Mouse (Mus musculus): ENCODE results near the gene Acy3. TPM values are rescaled to one million over a fixed set of nuclear protein-coding genes. Genes with fewer than 3 reads are reported as not detected.
"Not testable (repeated sequence)": the region's sequence is repeated elsewhere in the genome, so short reads cannot be mapped to it uniquely, and the experiment has no call there.

Acy3 gene
- polyA plus RNA-seq, 1 experiment from 2014 or later = 2.5 TPM

DNA sequence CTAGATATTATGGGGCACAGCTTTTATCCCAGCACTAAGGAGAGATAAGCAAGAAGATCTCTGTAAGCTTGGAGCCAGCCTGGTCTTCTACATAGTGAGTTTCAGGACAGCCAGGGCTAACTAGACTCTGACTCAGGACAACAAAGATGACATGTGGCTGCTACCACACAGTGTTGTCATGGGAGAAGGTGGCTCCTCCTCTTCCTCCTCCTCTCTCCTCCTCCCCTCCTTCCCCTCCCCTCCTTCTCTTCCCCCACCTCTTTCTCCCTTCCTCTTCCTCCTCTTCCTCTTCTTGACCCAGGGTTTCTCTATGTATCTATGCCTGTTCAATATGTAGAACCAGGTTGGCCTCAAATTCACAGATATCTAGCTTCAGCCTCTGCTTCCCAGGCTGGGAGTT, 34.9 kb upstream of the Acy3 start:
- ATAC-seq (ENCODE audit: low FRiP score) (no peak), DNase-seq (ENCODE audit: low spot score) (no peak)
- no peak overlapping the region for H3K4me2 ChIP-seq (replicated peaks; ENCODE audit: low read depth, low read length)
- no peaks in the 10 kb centered on the region for H3K4me1 ChIP-seq (replicated peaks; ENCODE audit: control insufficient read depth, insufficient read depth, low read length)
- H3K27ac ChIP-seq (ENCODE audit: low read depth, low read length) = no peak overlapping the region
- H3K27me3 ChIP-seq (ENCODE audit: control insufficient read depth, insufficient read depth, low read length) = no peaks in the 10 kb centered on the region
- H3K36me3 ChIP-seq (ENCODE audit: control insufficient read depth, insufficient read depth, low read length) = no peaks in the 10 kb centered on the region
- H3K9me3 ChIP-seq (ENCODE audit: control insufficient read depth, low read length) = no peaks in the 10 kb centered on the region
- no peak overlapping the region for H3K4me3 ChIP-seq (ENCODE audit: low read depth, low read length)
- H3K9ac ChIP-seq (ENCODE audit: low read depth, low read length) = no peak overlapping the region

DNA sequence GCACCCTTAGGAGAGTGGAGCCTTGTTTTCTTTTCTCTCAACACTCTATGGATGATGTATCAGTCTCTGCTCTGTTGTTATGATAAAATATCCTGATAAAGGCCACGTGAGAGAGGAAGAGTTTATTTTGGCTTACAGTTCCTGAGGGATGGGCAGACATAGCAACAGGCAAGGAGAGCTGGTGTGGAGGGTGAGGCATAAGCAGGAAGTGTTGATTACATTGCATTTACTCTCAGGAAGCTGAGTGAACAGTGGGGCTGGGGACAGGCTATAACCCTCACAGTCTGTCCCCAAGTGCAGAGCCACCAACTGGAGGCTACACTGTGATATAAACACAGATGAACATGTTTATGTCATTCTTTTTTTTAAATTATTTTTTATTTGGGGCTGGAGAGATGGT, 34.3 kb upstream of the Acy3 start:
- no peaks in the 10 kb centered on the region for H3K36me3 ChIP-seq (ENCODE audit: control insufficient read depth, insufficient read depth, low read length)
- H3K4me2 ChIP-seq (replicated peaks; ENCODE audit: low read depth, low read length) = no peak overlapping the region
- DNase-seq (ENCODE audit: low spot score) = no peak
- no peaks in the 10 kb centered on the region for H3K9me3 ChIP-seq (ENCODE audit: control insufficient read depth, low read length)
- H3K4me1 ChIP-seq (replicated peaks; ENCODE audit: control insufficient read depth, insufficient read depth, low read length) = no peaks in the 10 kb centered on the region
- no peak overlapping the region for H3K4me3 ChIP-seq (ENCODE audit: low read depth, low read length)
- no peaks in the 10 kb centered on the region for H3K27me3 ChIP-seq (ENCODE audit: control insufficient read depth, insufficient read depth, low read length)
- 59% methylated on average over 1 of the region's 1 CpGs for WGBS
- no peak overlapping the region for H3K27ac ChIP-seq (ENCODE audit: low read depth, low read length)
- H3K9ac ChIP-seq (ENCODE audit: low read depth, low read length) = no peak overlapping the region
- ATAC-seq (ENCODE audit: low FRiP score) = no peak

GRCm38 (mm10) chr19:3955033-3955432, 31.3 kb upstream of the Acy3 start:
- DNase-seq (ENCODE audit: low spot score) (no peak), ATAC-seq (ENCODE audit: low FRiP score) (no peak)
- H3K9ac ChIP-seq (ENCODE audit: low read depth, low read length) = no peak overlapping the region
- no peaks in the 10 kb centered on the region for H3K4me1 ChIP-seq (replicated peaks; ENCODE audit: control insufficient read depth, insufficient read depth, low read length)
- H3K36me3 ChIP-seq (ENCODE audit: control insufficient read depth, insufficient read depth, low read length) = no peaks in the 10 kb centered on the region
- no peaks in the 10 kb centered on the region for H3K27me3 ChIP-seq (ENCODE audit: control insufficient read depth, insufficient read depth, low read length)
- no peak overlapping the region for H3K27ac ChIP-seq (ENCODE audit: low read depth, low read length)
- no peak overlapping the region for H3K4me2 ChIP-seq (replicated peaks; ENCODE audit: low read depth, low read length)
- 78% methylated on average over 3 of the region's 3 CpGs for WGBS
- H3K4me3 ChIP-seq (ENCODE audit: low read depth, low read length) = no peak overlapping the region
- H3K9me3 ChIP-seq (ENCODE audit: control insufficient read depth, low read length) = no peaks in the 10 kb centered on the region

DNA sequence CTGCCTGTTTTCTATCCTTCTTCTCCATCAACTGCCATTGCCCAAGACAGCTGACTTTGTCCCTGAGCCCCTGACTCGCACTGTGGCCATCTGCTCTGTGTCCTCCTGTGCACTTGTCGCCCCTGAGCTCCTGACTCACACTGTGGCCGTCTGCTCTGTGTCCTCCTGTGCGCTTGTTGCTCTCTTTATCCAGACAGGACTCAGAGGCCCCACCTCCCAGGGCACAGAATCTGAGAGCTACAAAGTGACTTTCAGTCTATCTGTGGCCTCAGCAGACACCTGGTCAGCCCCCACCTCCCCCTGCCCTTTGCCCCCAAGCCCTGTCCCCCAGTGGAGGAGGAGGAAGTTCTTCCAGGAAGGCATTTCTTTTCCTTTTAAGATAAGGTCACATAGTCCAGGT, 30.6 kb upstream of the Acy3 start:
- Histone ChIP-seq H3K4me3 (ENCODE audit: low read depth, low read length) (no peak overlapping the region), H3K4me2 (replicated peaks; ENCODE audit: low read depth, low read length) (no peak overlapping the region), H3K27me3 (ENCODE audit: control insufficient read depth, insufficient read depth, low read length) (no peaks in the 10 kb centered on the region), H3K9ac (ENCODE audit: low read depth, low read length) (no peak overlapping the region), H3K27ac (ENCODE audit: low read depth, low read length) (no peak overlapping the region), H3K4me1 (replicated peaks; ENCODE audit: control insufficient read depth, insufficient read depth, low read length) (no peaks in the 10 kb centered on the region), H3K9me3 (ENCODE audit: control insufficient read depth, low read length) (no peaks in the 10 kb centered on the region), H3K36me3 (ENCODE audit: control insufficient read depth, insufficient read depth, low read length) (no peaks in the 10 kb centered on the region)
- ATAC-seq (ENCODE audit: low FRiP score) = no peak
- WGBS = 53% methylated on average over 4 of the region's 4 CpGs
- no peak for DNase-seq (ENCODE audit: low spot score)

- not testable (repeated sequence) for H3K27ac ChIP-seq (ENCODE audit: low read depth, low read length); H3K4me2 ChIP-seq (replicated peaks; ENCODE audit: low read depth, low read length); H3K9me3 ChIP-seq (ENCODE audit: control insufficient read depth, low read length); DNase-seq (ENCODE audit: low spot score); H3K9ac ChIP-seq (ENCODE audit: low read depth, low read length); H3K4me3 ChIP-seq (ENCODE audit: low read depth, low read length); H3K4me1 ChIP-seq (replicated peaks; ENCODE audit: control insufficient read depth, insufficient read depth, low read length); H3K27me3 ChIP-seq (ENCODE audit: control insufficient read depth, insufficient read depth, low read length); ATAC-seq (ENCODE audit: low FRiP score); H3K36me3 ChIP-seq (ENCODE audit: control insufficient read depth, insufficient read depth, low read length)
- 87% methylated on average over 5 of the region's 5 CpGs for WGBS
Observed at GRCm38 (mm10) chr19:3957296-3958036, 28.9 kb upstream of the Acy3 start.

- WGBS = 78% methylated on average over 4 of the region's 4 CpGs
- no peak within 1 kb of the TSS for H3K4me3 ChIP-seq (ENCODE audit: low read depth, low read length)
- no peak for DNase-seq (ENCODE audit: low spot score)
- no peak within 1 kb of the TSS for H3K9ac ChIP-seq (ENCODE audit: low read depth, low read length)
- H3K4me1 ChIP-seq (replicated peaks; ENCODE audit: control insufficient read depth, insufficient read depth, low read length) = no peaks in the 10 kb centered on the region
- ATAC-seq (ENCODE audit: low FRiP score) = no peak
- no peaks in the 10 kb centered on the region for H3K9me3 ChIP-seq (ENCODE audit: control insufficient read depth, low read length)
- H3K27me3 ChIP-seq (ENCODE audit: control insufficient read depth, insufficient read depth, low read length) = no peaks in the 10 kb centered on the region
- no peak within 1 kb of the TSS for H3K27ac ChIP-seq (ENCODE audit: low read depth, low read length)
- no peak within 1 kb of the TSS for H3K4me2 ChIP-seq (replicated peaks; ENCODE audit: low read depth, low read length)
- no peaks in the 10 kb centered on the region for H3K36me3 ChIP-seq (ENCODE audit: control insufficient read depth, insufficient read depth, low read length)
Observed at GRCm38 (mm10) chr19:3958470-3958869, 27.9 kb upstream of the Acy3 start, which contains the start of gene Aldh3b3. Gene Aldh3b3, plus strand, starts transcription at chr19:3958645.

GRCm38 (mm10) chr19:3959030-3959429, 27.3 kb upstream of the Acy3 start:
- H3K27ac ChIP-seq (ENCODE audit: low read depth, low read length) = no peak overlapping the region
- H3K4me1 ChIP-seq (replicated peaks; ENCODE audit: control insufficient read depth, insufficient read depth, low read length) = no peaks in the 10 kb centered on the region
- no peak overlapping the region for H3K4me2 ChIP-seq (replicated peaks; ENCODE audit: low read depth, low read length)
- no peaks in the 10 kb centered on the region for H3K9me3 ChIP-seq (ENCODE audit: control insufficient read depth, low read length)
- H3K36me3 ChIP-seq (ENCODE audit: control insufficient read depth, insufficient read depth, low read length) = no peaks in the 10 kb centered on the region
- H3K9ac ChIP-seq (ENCODE audit: low read depth, low read length) = no peak overlapping the region
- no peaks in the 10 kb centered on the region for H3K27me3 ChIP-seq (ENCODE audit: control insufficient read depth, insufficient read depth, low read length)
- H3K4me3 ChIP-seq (ENCODE audit: low read depth, low read length) = no peak overlapping the region
- ATAC-seq (ENCODE audit: low FRiP score) (no peak), DNase-seq (ENCODE audit: low spot score) (no peak)

- H3K27ac ChIP-seq (ENCODE audit: low read depth, low read length) = no peak overlapping the region
- H3K4me1 ChIP-seq (replicated peaks; ENCODE audit: control insufficient read depth, insufficient read depth, low read length) = no peaks in the 10 kb centered on the region
- no peaks in the 10 kb centered on the region for H3K27me3 ChIP-seq (ENCODE audit: control insufficient read depth, insufficient read depth, low read length)
- H3K4me3 ChIP-seq (ENCODE audit: low read depth, low read length) = no peak overlapping the region
- H3K9me3 ChIP-seq (ENCODE audit: control insufficient read depth, low read length) = no peaks in the 10 kb centered on the region
- DNase-seq (ENCODE audit: low spot score) (no peak), ATAC-seq (ENCODE audit: low FRiP score) (no peak)
- H3K4me2 ChIP-seq (replicated peaks; ENCODE audit: low read depth, low read length) = no peak overlapping the region
- no peaks in the 10 kb centered on the region for H3K36me3 ChIP-seq (ENCODE audit: control insufficient read depth, insufficient read depth, low read length)
- no peak overlapping the region for H3K9ac ChIP-seq (ENCODE audit: low read depth, low read length)
- 82% methylated on average over 5 of the region's 5 CpGs for WGBS
Observed at GRCm38 (mm10) chr19:3960211-3960610, 26.2 kb upstream of the Acy3 start.

- H3K9ac ChIP-seq (ENCODE audit: low read depth, low read length); H3K4me1 ChIP-seq (replicated peaks; ENCODE audit: control insufficient read depth, insufficient read depth, low read length); H3K4me2 ChIP-seq (replicated peaks; ENCODE audit: low read depth, low read length); H3K9me3 ChIP-seq (ENCODE audit: control insufficient read depth, low read length); H3K27ac ChIP-seq (ENCODE audit: low read depth, low read length); H3K4me3 ChIP-seq (ENCODE audit: low read depth, low read length); H3K36me3 ChIP-seq (ENCODE audit: control insufficient read depth, insufficient read depth, low read length); ATAC-seq (ENCODE audit: low FRiP score); DNase-seq (ENCODE audit: low spot score); H3K27me3 ChIP-seq (ENCODE audit: control insufficient read depth, insufficient read depth, low read length): not testable (repeated sequence)
- WGBS = 89% methylated on average over 6 of the region's 6 CpGs
Observed at GRCm38 (mm10) chr19:3961805-3962204, 24.6 kb upstream of the Acy3 start.

Measured in hindbrain, embryonic 11.5 days (tissue).